Mouse (Mus musculus): ENCODE results near the gene Dnajb8. TPM values are rescaled to one million over a fixed set of nuclear protein-coding genes. Genes with fewer than 3 reads are reported as not detected.

The Dnajb8 gene
- total RNA-seq, 2 experiments from 2014 or later: not detected

- DNase-seq (ENCODE audit: low spot score in 2 of 2): no peak
Observed at GRCm38 (mm10) chr6:88199001-88199717, 22.9 kb upstream of the Dnajb8 start.

DNA sequence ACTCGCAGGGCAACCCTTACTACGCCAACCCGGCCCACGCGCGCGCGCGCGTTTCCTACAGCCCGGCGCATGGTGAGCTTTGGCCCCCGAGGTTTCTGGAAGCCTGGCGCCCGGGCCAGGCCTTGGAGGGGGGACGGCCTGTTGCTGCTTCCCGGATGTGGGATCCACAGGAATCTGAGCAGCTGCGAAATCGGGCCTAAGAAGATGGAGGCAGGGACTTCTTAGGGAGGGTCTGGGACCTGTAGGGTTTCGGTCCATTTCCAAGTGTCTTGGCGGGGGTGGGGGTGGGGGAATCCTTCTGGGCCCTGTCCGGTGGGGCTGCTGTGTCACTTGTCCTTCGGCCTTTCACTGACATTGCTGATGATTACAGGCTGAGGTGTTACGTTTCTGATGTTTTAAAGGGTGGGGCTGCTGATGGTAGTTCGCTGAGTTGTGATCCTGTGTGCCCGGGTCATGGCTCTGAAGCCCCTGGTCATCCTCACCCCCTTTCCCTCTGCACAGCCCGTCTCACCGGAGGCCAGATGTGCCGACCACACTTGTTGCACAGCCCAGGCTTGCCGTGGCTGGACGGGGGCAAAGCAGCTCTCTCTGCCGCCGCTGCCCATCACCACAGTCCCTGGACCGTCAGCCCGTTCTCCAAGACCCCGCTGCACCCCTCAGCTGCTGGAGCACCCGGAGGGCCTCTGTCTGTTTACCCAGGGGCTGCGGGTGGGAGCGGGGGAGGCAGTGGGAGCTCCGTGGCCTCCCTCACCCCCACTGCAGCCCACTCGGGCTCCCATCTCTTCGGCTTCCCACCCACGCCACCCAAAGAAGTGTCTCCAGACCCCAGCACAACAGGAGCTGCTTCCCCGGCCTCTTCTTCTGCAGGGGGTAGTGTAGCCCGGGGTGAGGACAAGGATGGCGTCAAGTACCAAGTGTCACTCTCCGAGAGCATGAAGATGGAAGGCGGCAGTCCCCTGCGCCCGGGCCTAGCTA, 22.1 kb upstream of the Dnajb8 start:
- no peak for DNase-seq (ENCODE audit: low spot score in 2 of 2)

GRCm38 (mm10) chr6:88200693-88201609, 21.1 kb upstream of the Dnajb8 start:
- no peak for DNase-seq (ENCODE audit: low spot score in 2 of 2)

DNA sequence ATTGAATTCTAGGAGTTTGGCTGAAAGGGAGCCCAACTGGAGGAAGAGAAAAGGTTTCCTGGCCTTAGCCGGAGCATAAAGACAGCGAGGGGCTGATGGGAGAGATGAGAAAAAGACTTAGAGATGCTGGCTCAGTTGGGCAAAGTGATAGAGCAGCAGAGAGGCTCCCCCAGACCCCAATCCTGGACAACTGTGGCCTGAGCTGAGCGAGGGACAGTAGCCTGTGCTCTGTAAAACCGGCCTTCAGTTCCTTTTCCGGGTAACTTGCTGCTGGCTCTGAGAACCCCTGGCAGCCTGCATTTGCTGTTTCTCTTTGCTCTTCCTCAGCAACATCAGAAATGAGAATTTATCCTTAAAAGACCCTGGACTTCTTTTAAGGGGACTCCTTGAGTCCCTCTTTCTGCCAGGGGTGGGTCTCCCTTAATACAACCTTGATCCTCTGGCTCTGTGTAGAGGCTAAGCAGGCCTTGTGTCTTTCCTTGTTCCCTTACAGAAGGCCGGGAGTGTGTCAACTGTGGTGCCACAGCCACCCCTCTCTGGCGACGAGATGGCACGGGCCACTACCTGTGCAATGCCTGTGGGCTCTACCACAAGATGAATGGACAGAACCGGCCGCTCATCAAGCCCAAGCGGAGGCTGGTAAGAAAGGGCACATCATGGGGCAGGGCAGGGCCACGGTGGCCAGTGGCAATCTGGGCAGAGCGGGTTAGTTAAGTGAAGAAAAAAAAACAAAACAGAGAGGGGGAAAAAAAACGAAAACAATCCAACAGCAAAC, 20.0 kb upstream of the Dnajb8 start:
- DNase-seq (ENCODE audit: low spot score in 2 of 2): no peak

GRCm38 (mm10) chr6:88202921-88203690, 19.0 kb upstream of the Dnajb8 start:
- no peak for DNase-seq (ENCODE audit: low spot score in 2 of 2)

DNA sequence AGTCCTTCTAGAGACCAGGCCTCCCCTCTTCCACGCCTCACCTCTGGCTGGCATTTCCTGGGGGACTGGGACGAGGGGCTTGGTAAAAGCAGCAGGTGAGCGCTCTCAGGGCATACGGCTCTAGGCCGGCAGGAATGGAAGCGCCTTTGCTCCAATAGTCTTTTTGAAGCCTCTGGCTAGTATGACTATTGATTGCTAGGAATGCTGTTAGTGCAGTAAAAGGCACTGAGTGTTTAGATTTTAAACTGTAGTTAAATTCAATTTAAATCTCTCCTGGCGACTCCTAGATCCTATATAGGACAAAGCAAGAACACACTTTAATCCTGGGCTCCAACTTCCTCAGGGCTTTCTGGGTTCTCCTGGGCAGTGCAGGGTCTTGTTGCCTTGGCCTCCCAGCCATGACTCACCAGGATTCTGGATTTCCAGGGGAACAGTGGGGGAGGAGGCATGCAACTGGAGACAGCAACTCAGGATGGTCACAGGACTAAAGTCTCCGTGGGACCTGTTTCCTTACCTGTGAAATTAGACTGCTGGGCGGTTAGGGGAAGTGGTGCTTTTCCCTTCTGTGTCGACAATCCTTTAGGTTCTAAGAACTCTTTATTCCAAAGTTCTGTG, 18.2 kb upstream of the Dnajb8 start:
- DNase-seq (ENCODE audit: low spot score in 2 of 2): no peak

- no peak for DNase-seq (ENCODE audit: low spot score in 2 of 2)
Observed at GRCm38 (mm10) chr6:88204531-88205385, 17.3 kb upstream of the Dnajb8 start.

DNA sequence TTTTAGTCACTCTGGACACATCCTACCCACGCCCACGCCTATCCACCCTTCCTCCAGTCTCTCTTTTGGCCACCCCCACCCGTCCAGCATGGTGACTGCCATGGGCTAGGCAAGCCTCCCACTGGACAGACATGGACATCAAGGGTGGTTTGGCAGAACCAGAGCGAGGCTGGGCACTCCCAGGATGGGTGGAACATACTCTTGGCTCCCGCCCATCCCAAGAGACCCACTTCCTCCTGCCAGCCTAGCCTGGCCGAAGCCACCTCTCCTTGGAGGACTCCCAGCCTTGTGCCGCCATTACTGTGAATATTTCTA, 16.7 kb upstream of the Dnajb8 start:
- no peak for DNase-seq (ENCODE audit: low spot score in 2 of 2)

DNA sequence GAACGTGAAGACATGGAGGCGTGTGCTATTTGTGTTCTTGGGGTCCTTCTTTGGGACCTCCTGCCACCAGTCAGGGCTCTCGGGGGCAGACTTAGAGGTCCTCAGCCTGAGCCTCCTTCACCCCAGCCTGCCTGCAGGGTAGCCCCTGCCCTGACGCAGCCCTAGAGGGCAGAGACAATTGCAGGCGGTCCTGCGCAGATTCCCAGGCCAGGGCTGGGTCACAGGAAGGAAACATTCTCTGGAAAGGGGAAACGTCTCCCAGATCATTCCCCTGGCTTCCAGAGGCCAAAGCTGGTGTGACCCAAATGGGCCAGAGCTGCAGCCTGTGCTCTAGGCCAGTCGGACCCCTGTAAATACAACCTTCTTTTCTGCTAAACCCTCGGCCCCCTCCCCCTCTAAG, 16.1 kb upstream of the Dnajb8 start:
- no peak for DNase-seq (ENCODE audit: low spot score in 2 of 2)

DNA sequence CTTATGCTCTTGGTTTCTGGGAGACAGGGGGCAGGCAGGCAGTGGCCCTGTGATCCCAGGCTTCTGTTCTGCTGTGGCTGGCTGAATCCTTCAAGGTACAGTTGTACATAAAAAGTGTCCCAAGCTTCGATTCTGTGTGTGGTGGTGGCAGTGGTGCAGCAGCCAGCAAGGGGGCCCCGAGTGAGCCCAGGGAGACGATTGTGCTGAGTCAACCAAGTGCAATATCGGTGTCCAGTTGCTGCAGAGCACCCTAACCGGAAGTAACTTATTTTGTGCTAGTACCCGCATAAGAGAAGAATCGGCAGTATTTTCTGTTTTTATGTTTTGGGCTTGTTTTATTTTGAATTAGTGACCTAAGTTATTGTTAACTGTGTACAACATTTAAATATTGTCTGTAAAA, 15.5 kb upstream of the Dnajb8 start:
- DNase-seq (ENCODE audit: low spot score in 2 of 2): no peak

- no peak for DNase-seq (ENCODE audit: low spot score in 2 of 2)
Observed at GRCm38 (mm10) chr6:88207403-88208033, 14.6 kb upstream of the Dnajb8 start.

DNA sequence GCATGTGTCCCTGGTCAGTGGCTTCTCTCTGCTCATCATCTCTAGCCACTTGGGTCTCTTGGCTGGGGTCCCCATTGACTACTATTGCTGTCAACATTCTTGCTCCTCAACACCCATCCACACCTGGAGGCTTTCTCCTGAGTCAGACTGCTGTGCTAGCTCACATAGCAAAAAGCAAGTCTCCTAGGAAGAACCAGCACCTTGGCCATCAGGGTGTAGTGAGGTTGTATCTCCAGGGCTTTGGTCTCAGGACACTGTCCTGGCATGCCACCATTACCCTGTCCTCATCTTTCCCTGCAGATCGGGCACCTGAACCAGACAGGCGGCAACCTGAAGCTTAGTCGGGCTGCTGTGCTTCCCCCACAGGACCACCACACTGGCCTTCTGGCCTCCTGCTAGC, 13.7 kb upstream of the Dnajb8 start:
- DNase-seq (ENCODE audit: low spot score in 2 of 2): no peak

DNA sequence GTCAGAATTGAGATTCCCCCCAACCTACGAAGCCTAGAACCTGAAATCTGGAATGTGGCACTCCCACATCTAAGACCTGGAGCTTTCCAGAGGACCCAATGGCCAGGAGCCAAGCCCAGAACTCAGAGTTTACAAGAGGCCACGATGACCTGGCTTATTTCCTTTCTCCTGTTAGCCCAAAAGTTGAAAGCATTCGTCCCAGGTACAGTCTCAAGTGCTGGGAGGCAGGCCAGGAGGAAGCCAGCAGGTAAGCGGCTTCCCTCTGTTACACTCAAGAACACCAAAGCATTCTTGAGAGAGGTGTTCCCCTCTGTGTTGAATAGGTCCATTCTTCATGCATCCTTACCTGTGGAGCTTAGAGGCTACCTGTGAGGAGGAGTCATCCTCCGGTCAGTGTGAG, 12.6 kb upstream of the Dnajb8 start:
- no peak for DNase-seq (ENCODE audit: low spot score in 2 of 2)

DNA sequence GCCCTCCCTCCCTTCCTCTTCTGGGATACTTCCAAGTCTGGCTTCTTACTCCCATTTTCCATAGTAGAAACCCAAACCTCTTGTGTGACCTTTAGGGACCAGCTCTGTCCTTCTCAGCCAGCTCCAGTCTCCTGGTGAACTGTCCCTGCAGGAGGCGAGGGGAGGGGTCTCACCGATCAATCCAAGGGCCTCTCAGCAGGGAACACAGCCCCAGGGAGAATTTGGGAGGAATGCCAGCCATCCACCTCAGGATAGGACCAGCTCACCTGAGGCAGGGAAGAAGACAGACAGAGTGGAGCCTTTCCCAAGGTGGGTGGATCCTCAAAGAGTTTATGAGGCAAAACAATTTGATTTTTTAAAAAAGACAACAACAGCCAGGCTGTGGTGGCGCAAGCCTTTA, 11.9 kb upstream of the Dnajb8 start:
- no peak for DNase-seq (ENCODE audit: low spot score in 2 of 2)

GRCm38 (mm10) chr6:88215797-88216196, 6.3 kb upstream of the Dnajb8 start:
- no peak for DNase-seq (ENCODE audit: low spot score in 2 of 2)

DNA sequence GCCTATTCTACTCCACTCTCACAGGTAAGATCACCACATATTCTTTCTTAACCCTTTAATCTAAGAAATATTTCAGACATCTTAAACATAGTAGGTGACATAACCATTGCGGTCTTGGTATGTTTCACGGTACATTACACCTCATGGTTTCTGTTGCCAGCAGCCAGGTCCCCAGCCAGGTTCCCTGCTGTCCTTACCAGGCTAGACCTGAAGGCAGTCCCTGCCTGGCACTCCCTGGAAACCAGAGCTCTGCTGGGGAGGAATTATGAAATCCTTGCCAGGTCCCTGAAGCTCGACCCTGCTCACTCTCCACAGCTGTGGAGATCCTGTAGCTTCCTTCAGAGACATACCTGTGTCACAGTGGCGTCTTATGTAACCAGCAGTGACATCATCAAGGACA, 5.9 kb upstream of the Dnajb8 start:
- no peak for DNase-seq (ENCODE audit: low spot score in 2 of 2)

GRCm38 (mm10) chr6:88219094-88219493, 3.0 kb upstream of the Dnajb8 start:
- no peak for DNase-seq (ENCODE audit: low spot score in 2 of 2)

- no peak for DNase-seq (ENCODE audit: low spot score in 2 of 2)
Observed at GRCm38 (mm10) chr6:88226570-88226994, 4.5 kb downstream of the Dnajb8 start.
